ENCODE assay signal across 8 mouse cellular contexts in genomic region chr10:75060217-75060842, GRCm38 (mm10). TPM values are rescaled to one million over a fixed set of nuclear protein-coding genes. Genes with fewer than 3 reads are reported as not detected.
DNase-seq lines count a peak whose midpoint lies in the region; ATAC-seq and TF ChIP-seq lines count a peak whose summit lies in the region.

TSS of gene Bcr (plus strand) at chr10:75060592.

- ATAC-seq in hindbrain, embryonic 16.5 days: peak; percentile 84
- peak; percentile 67 for ATAC-seq in megakaryocyte-erythroid progenitor cell, adult 5-6 weeks (replicated peaks; ENCODE audit: low FRiP score, low TSS enrichment, poor library complexity, severe bottlenecking)

- DNase-seq in NIH3T3 (ENCODE audit: low read depth): peak; percentile 88
- DNase-seq in cerebellum, adult 9-11 months: peak; percentile 84
- peak; percentile 89 for DNase-seq in gastrocnemius, adult 2 months
- peak in 1 of 2 experiments; percentile 81 for DNase-seq in left cerebral cortex, postnatal 14 days (ENCODE audit: low spot score in 2 of 2)
- peak; percentile 82 for DNase-seq in right cerebral cortex, postnatal 14 days
- peak; percentile 77 for DNase-seq in urinary bladder, postnatal 25 days (ENCODE audit: low spot score)

- peak within 1 kb of the TSS; percentile 91 for H3K9ac ChIP-seq in hindbrain, embryonic 16.5 days (ENCODE audit: low read depth, low read length)

- H3K4me1 ChIP-seq in hindbrain, embryonic 16.5 days (ENCODE audit: control insufficient read depth, insufficient read depth, low read depth, low read length): peaks cover 39% of the 10 kb centered on the region

- H3K4me2 ChIP-seq in hindbrain, embryonic 16.5 days (ENCODE audit: low read length): peak within 1 kb of the TSS; percentile 72

- no peaks in the 10 kb centered on the region for H3K36me3 ChIP-seq in hindbrain, embryonic 16.5 days (ENCODE audit: control insufficient read depth, insufficient read depth, low read length)

- peak within 1 kb of the TSS; percentile 93 for H3K4me3 ChIP-seq in gastrocnemius, adult 2 months
- peak within 1 kb of the TSS; percentile 79 for H3K4me3 ChIP-seq in hindbrain, embryonic 16.5 days (ENCODE audit: low read length)

- no peaks in the 10 kb centered on the region for H3K27me3 ChIP-seq in hindbrain, embryonic 16.5 days (replicated peaks; ENCODE audit: control insufficient read depth, insufficient read depth, low read length)

- peak within 1 kb of the TSS; percentile 83 for H3K27ac ChIP-seq in gastrocnemius, adult 2 months
- peak within 1 kb of the TSS; percentile 90 for H3K27ac ChIP-seq in hindbrain, embryonic 16.5 days (ENCODE audit: low read depth, low read length)

- intact Hi-C loops in gastrocnemius, adult 2 months (cut with DNase I): loop anchor here (5.0 kb wide), 1 partner anchor 42 kb away; no protein-coding TSS in a partner anchor
- intact Hi-C loops in left cerebral cortex, postnatal 14 days (cut with DNase I): loop anchor here (5.0 kb wide), 1 partner anchor 52 kb away; no protein-coding TSS in a partner anchor

- no peak for TF ChIP-seq CTCF in gastrocnemius, adult 2 months (IDR thresholded peaks at IDR 0.05)

- no peaks in the 10 kb centered on the region for H3K9me3 ChIP-seq in hindbrain, embryonic 16.5 days (ENCODE audit: control insufficient read depth, low read length)

- 2% methylated on average over 29 of the region's 73 CpGs for WGBS in hindbrain, embryonic 16.5 days

RNA-seq across cellular contexts. Expression of gene Bcr, which starts in this region (rescaled TPM):
- 1 to 10 TPM; 4.1 to 5.1 TPM for total RNA-seq in gastrocnemius, adult 2 months (2021)
- 11.5 and 13.6 TPM in 2 replicates for polyA plus RNA-seq in hindbrain, embryonic 16.5 days (2015; fragmentation: Nextera tagmentation; extraction: Ambion mirVana)
- 10 to 100 TPM; 82.9 to 84.1 TPM for total RNA-seq in left cerebral cortex, postnatal 14 days (2021)
- 4.0 and 5.5 TPM in 2 replicates for total RNA-seq in megakaryocyte-erythroid progenitor cell, adult 5-6 weeks (2014; fragmentation: Nextera tagmentation)
- total RNA-seq in megakaryocyte-erythroid progenitor cell, adult 5-6 weeks (2017): 1.4 and 6.9 TPM in 2 replicates

Comparison
In these comparisons a context has a peak if more than half of its experiments do, and no peak if none do; other contexts are left out.
1. RNA of gene Bcr (total RNA-seq): 82.9 to 84.1 TPM in left cerebral cortex, postnatal 14 days; 1.4 to 6.9 TPM in megakaryocyte-erythroid progenitor cell, adult 5-6 weeks and 4.1 to 5.1 TPM in gastrocnemius, adult 2 months; every median in the first group is over 10 times any median in the second.